Mouse (Mus musculus): ENCODE data around the gene Psg16. TPM values are rescaled to one million over a fixed set of nuclear protein-coding genes. Genes with fewer than 3 reads are reported as not detected.
"Not testable (repeated sequence)": the region's sequence is repeated elsewhere in the genome, so short reads cannot be mapped to it uniquely, and the experiment has no call there.

The Psg16 gene
- total RNA-seq, 2 experiments from 2014 or later, result 0.02 to 0.25 TPM

DNA sequence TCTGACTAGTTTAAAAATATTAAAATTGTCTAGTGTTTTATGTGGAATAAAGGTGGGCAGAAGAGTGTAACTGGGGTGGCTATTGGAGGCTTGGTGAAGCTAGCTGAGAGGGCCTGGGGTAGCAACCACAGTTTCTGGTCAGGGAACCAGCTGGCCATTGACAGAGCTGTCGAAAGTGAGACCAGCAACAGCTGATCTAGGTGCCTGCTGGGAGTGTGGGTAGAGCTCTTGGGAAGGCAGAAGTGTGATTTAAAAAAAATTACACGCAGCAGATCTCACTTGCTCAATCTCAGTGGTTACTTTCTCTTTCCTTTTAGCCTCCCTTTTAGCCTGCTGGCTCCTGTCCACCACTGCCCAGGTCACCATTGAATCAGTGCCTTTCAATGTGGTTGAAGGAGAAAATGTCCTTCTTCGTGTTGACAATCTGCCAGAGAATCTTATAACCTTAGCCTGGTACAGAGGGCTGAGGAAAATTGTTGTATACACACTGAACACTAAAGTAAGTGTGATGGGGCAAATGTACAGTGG lies 16.3 kb downstream of the Psg16 start:
- ATAC-seq (replicated peaks; ENCODE audit: poor library complexity), result no peak

DNA sequence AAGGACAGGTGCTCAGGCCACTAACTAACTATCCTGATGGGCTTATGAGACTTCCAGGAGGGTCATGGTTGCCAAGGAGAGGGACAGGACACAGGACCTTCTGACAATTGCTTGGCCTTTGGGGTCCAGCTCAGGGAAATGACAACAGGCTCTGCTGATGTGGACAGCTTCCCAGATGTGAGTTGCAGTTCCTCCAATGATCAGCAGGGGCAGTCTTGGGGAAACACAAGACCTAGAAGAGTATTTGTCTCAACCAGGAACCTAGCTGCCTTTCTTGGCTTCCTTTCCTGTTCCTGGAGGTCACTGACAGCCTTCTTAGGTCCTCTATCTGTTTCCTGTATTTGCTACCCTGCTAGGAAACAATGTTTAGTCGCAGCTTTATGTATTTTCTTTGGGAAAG lies 17.4 kb downstream of the Psg16 start:
- peak; percentile 73 for ATAC-seq (replicated peaks; ENCODE audit: poor library complexity)

DNA sequence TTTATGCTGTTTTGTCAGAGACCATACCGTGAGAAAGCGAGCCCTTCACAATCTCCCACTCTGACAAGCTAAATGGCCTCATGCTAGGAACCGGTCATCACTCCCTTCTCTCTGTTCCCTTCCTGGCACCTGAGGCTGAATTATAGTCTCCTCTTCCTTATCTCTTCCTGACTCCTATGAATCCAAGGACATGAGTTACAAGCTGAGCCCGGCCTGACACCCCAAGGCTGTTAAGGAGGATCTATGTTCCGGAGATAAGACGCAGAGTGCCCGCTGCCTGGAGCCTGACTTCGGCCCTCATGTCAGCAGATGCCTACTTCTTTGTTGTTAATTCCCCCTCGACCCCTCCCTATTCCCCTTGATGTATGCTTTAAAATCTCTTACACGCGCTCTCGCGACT lies 27.8 kb downstream of the Psg16 start:
- not testable (repeated sequence) for ATAC-seq (replicated peaks; ENCODE audit: poor library complexity)

DNA sequence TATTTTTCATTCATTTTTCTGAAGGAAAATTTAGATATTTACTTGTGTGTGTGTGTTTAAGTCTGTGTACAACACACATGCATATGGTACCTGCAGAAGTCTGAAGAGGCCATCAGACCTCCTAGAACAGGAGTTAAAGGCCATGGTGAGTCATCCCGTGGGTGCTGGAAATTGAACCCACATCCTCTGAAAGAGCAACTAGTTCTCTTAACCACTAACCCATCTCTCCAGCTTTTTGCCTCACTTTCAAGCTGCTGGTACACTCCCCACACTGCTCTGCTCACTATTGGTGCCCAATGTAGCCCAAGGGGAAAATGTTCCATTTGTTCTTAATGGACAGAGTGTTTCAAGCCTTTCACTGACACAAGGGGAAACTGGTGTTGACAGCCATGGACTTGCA lies 61.5 kb downstream of the Psg16 start:
- no peak for ATAC-seq (replicated peaks; ENCODE audit: poor library complexity)

DNA sequence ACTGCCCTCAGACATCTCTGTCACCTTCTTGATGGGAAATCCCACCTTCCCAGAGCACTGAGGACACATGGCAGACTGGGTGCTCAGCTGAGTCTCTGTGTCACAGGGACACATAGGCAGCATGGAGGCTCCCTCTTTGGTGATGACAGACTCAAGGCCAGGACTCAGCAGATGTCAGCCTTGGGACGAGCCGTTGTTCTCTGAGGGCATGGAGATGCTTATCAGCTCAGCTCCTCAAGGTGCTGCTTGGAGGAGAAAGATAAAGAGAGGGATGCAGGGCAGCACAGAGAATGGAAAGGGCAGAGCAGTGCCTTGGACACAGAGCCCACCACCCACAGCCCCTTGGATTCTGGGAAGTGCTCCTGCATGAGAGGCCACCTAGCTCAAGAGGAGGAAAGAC lies 76.1 kb downstream of the Psg16 start, which contains the start of gene Ceacam3:
Ceacam3 (plus strand) TSS at position 352 of the 400 bp plus-strand sequence.
- no peak for ATAC-seq (replicated peaks; ENCODE audit: poor library complexity)

DNA sequence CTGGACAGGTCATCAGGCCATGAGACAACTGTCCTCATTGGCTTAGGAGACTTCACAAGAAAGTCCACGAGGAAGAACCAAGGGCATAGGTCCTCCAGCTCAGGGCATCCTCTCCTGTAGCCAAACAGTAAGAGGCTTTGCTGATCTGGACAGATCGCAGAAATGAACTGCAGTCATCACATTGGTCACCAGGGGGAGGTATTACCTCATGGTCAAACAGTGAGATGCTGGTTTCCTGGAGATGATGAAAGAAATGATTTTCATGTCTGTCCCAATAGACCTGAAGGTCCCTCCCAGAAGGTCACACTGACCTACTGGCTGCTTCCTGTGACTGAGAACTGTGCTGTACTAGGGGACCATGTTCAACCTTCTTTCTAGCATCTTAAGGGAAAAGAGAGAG lies 81.8 kb downstream of the Psg16 start:
- peak; percentile 74 for ATAC-seq (replicated peaks; ENCODE audit: poor library complexity)

DNA sequence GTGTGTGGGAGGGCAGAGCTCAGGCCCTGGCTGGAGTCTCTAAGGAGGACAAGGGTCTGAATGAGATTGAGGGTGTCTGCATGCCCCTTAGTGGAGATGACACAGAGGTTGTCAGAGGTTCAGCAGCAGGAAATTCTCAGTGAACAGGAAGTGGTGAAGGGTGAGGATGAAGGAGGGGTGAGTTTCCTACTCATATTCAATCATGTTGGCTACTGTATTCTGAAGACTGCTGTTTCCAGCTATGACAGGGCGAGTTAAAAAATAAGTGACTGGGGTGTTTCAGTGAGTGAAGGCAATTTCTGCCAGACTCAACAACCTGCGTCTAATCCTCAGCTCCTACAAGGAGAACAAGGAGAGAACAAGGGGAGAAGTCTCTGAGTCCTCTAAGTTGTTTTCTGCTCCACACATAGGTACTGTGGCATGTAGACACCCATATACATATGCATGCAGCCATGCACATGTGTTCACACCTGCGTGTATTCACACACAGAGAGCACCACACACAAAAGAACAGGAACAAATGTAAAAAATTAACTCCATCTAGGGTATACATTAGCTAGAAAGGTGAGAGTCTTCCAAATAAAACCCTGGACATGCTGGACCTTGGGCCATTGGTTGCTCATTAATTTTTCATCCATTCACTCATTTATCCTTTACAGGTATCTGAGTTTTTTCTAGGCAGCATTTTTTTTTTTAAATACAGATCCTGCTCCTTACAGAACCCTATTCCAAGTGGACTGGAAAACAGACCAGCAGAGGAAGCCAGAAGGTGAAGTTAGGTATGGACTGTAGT lies 83.2 kb downstream of the Psg16 start:
- no peak for ATAC-seq (replicated peaks; ENCODE audit: poor library complexity)

DNA sequence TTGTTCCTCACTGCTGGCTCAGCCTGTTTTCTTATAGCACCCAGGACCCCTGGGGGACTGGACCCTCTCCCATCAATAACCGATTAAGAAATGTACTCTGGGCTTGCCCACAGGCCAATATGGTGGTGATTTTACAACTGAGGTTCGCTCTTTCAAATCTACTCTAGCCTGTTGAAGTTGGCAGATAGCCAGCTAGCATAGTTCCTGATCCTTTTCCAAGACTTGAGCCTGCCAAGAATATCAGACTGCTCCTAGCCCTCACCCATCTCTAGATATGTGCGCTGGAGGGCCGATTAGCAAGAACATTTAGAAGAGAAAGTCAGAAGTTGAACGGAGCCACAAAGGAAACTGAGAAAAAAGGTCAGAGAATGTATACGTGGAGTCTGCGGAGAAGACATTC lies 85.2 kb downstream of the Psg16 start:
- ATAC-seq (replicated peaks; ENCODE audit: poor library complexity), result no peak

DNA sequence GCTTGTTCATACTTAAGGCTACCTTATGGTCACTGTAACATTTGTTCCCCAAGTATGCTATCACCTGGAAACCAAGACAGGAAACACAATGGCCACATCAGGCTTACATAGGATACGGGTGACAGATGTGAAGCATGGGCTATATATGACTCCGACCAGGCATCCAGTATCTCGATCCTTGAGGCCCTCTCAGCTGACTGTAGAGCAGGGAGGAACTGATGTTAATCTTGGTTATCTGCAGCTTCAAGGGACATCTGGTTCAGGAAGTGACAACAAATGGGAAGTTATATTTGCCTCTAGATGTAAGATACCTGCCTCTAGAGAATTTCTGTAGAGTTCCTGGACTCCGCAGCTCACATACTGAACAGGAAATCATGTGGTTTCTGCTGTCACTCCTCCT lies 98.0 kb downstream of the Psg16 start:
- ATAC-seq (replicated peaks; ENCODE audit: poor library complexity), result no peak

Other genes with a start within 250 kb of the Psg16 start
- gene Prkd2, start 231.1 kb upstream of the Psg16 start, total RNA-seq (2015), result 6.2 and 8.8 TPM in 2 replicates
- gene Prkd2, start 231.1 kb upstream of the Psg16 start, total RNA-seq (2017), result 6.0 and 8.8 TPM in 2 replicates
- gene Dact3, start 198.7 kb upstream of the Psg16 start, total RNA-seq (2015), result not detected in 2 replicates
- 0.04 and 0.17 TPM in 2 replicates for gene Dact3, start 198.7 kb upstream of the Psg16 start, total RNA-seq (2017)
- gene Gng8, start 182.3 kb upstream of the Psg16 start, total RNA-seq (2015), result not detected in 2 replicates
- gene Gng8, start 182.3 kb upstream of the Psg16 start, total RNA-seq (2017), result not detected in 2 replicates
- gene Ptgir, start 167.6 kb upstream of the Psg16 start, total RNA-seq (2015), result 2.1 and 2.6 TPM in 2 replicates
- 1.8 and 4.0 TPM in 2 replicates for gene Ptgir, start 167.6 kb upstream of the Psg16 start, total RNA-seq (2017)
- 125 and 150 TPM in 2 replicates for gene Calm3, start 149.9 kb upstream of the Psg16 start, total RNA-seq (2015)
- gene Calm3, start 149.9 kb upstream of the Psg16 start, total RNA-seq (2017), result 419 and 440 TPM in 2 replicates
- gene Pnmal2, start 129.4 kb upstream of the Psg16 start, total RNA-seq (2015), result not detected in 2 replicates
- 0.20 TPM in 1 of 2 replicates, not detected in the other for gene Pnmal2, start 129.4 kb upstream of the Psg16 start, total RNA-seq (2017)
- not detected in 2 replicates for gene Pnmal1, start 114.4 kb upstream of the Psg16 start, total RNA-seq (2015)
- not detected in 2 replicates for gene Pnmal1, start 114.4 kb upstream of the Psg16 start, total RNA-seq (2017)
- gene Gm42372, start 91.0 kb upstream of the Psg16 start, total RNA-seq (2015), result 0.67 TPM in 1 of 2 replicates, not detected in the other
- gene Gm42372, start 91.0 kb upstream of the Psg16 start, total RNA-seq (2017), result 0.20 TPM in 1 of 2 replicates, not detected in the other
- gene Ccdc8, start 81.3 kb upstream of the Psg16 start, total RNA-seq (2015), result 1.1 and 1.3 TPM in 2 replicates
- 3.8 and 6.0 TPM in 2 replicates for gene Ccdc8, start 81.3 kb upstream of the Psg16 start, total RNA-seq (2017)
- 74.8 and 80.5 TPM in 2 replicates for gene Ppp5c, start 46.1 kb upstream of the Psg16 start, total RNA-seq (2015)
- 68.3 and 78.9 TPM in 2 replicates for gene Ppp5c, start 46.1 kb upstream of the Psg16 start, total RNA-seq (2017)
- 1.6 and 2.1 TPM in 2 replicates for gene Hif3a, start 11.6 kb upstream of the Psg16 start, total RNA-seq (2015)
- gene Hif3a, start 11.6 kb upstream of the Psg16 start, total RNA-seq (2017), result 0.21 and 0.78 TPM in 2 replicates
- not detected in 2 replicates for gene Ceacam3, start 76.2 kb downstream of the Psg16 start, total RNA-seq (2015)
- gene Ceacam3, start 76.2 kb downstream of the Psg16 start, total RNA-seq (2017), result not detected in 2 replicates
- gene Psg29, start 129.4 kb downstream of the Psg16 start, total RNA-seq (2015), result not detected in 2 replicates
- gene Psg29, start 129.4 kb downstream of the Psg16 start, total RNA-seq (2017), result not detected in 2 replicates

Data from megakaryocyte progenitor cell, adult 5-6 weeks (primary cell).